Mouse (Mus musculus) left cerebral cortex, adult 18-20 months (tissue): ENCODE data around the gene Setdb2. TPM values are rescaled to one million over a fixed set of nuclear protein-coding genes. Genes with fewer than 3 reads are reported as not detected.
A peak's percentile ranks its signal among the peaks of the same experiment; 100 is the strongest.
"Not testable (repeated sequence)": the region's sequence is repeated elsewhere in the genome, so short reads cannot be mapped to it uniquely, and the experiment has no call there.

ENCODE experiments used
- DNase-seq, 2 experiments: peaks; one replicate each; pipeline ENCODE4 v3.0.0; 2021 to 2022; ENCODE audit warnings: low spot score in 2 of 2, mixed read lengths in 1 of 2
- long read RNA-seq, 2 experiments: library from polyadenylated mRNA; stranded (forward); transcript quantifications; one replicate each; pipeline ENCODE4 v2.0.0; 2021
- total RNA-seq, 2 experiments: library from RNA; stranded (reverse); gene quantifications; 2 replicates each; pipeline ENCODE4 v1.2.3; 2021

Gene Setdb2
- total RNA-seq: 1 to 10 TPM; 4.9 to 7.1 TPM
- long read RNA-seq, experiment 1, transcript Setdb2-205 (14 exons, 2,995 nt): major isoform, 8 of 11 reads
- long read RNA-seq, experiment 1, partial matches to known transcripts: 1 of 11 reads
- long read RNA-seq, experiment 1, other reads (novel, unspliced or antisense): 2 of 11 reads
- long read RNA-seq, experiment 2, partial matches to known transcripts: 0 of 5 reads
- long read RNA-seq, experiment 2, other reads (novel, unspliced or antisense): 1 of 5 reads

DNA sequence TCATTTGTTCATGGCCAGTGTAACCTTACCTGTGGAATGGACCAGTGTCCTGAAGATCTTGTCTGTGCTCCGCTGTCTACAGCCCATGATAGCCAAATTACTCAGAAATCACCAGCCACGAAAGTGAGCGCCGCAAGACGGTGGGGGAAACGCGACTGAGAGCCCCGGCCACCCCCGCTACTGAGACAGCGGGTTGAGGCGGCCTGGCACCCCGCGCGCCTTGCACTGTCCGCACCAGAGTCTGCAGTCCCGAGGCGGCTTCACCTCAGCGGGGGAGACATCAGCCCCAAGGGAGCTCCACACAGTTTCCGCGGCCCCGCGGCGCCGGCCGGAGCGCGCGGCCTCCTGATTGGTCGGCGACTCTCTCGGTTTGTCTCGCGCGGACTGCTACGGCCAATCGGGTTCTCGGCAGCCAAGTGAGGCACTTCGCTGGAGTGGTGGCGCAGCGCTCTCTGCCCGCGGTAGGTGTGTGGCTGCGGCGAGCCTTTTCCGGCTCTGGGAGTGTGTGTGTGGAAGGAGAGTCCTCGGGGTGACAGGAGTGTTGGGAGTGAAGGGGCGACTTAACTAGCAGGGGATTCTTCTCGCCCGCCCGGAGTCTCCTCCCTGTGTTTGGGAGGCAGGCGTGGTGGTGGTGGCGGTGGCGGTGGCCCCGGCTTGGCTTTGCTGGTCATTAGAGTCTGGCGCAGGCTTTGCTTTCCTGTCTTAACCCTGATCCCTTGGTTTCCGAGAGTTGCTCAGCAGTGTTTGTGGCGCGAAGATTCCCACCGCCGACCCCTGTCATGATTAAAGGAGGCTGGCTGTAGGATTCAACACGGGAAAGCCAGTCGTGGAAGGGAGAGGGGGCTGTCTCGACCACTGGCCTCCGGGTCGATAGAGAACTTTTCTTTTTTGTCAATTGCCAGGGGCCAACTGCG is at the start of gene Setdb2, which contains the start of gene Cab39l:
Setdb2 (minus strand) TSS at position 327 of the 914 bp plus-strand sequence.
Cab39l (plus strand) TSS at position 415 of the 914 bp plus-strand sequence.
- DNase-seq: peak; percentile 93 to 96

DNA sequence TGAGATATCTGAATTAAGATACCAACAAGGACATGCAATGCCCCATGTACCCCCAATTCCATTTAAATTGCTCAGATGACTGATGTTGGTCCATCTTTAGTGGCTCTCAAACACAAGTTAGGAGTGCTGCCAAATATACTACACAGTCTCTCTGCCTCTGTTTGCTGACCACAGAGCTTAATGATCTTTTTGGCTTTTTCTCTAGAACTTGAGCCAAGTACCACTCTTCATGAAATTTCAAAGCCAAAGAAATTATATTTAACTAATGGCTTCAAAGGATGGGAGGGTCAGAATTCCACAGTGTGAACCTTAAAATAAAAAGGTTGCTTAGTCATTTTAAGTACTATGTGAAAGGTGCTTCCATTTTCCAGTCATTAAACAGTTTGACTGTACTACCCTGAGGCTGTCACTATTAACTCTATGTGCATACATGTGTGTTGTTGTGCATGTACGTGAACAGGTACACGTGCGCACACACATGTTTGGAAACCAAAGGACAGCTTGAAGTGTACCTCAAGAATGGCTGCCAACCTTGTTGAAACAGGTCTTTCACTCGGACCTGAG is 44.6 kb upstream of the Setdb2 start:
- DNase-seq: no peak

DNA sequence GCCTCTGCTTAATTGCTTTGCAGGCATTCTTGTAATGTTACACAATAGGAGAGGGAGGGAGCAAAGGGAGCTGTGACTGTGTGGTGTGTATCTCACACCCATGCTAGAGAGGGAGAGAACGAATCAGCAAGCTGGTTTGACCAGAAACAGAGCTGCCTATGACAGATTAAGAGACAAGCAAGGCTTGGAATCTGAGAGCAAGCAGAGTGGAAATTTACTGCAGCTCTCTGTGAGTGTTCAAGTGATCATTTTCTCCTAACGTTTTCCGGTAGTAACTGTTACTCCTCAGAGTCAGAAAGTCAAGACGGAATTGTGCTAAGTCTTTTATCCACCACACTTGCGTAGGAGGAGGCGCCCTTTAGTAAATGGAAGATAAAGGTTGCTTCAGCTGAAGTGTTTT is 38.0 kb upstream of the Setdb2 start:
- peak; percentile 8 to 35 for DNase-seq

DNA sequence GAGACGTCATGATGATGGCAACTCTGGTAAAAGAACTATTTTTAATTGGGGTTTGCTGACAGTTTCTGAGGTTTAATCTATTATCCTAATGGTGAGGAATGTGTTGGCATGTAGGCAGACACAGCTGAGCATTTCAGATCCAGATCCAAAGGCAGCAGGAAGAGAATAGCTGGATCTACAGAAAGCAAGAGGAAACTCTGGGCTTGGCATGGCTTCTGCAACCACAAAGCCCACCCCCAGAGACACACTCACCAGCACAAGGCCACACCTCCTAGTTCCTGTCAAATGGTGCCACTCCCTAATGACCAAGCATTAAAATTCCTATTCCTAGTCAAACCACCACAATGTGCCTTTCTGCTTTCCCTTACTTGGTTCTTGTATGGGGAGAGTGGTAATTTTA is 30.1 kb upstream of the Setdb2 start:
- DNase-seq: no peak

DNA sequence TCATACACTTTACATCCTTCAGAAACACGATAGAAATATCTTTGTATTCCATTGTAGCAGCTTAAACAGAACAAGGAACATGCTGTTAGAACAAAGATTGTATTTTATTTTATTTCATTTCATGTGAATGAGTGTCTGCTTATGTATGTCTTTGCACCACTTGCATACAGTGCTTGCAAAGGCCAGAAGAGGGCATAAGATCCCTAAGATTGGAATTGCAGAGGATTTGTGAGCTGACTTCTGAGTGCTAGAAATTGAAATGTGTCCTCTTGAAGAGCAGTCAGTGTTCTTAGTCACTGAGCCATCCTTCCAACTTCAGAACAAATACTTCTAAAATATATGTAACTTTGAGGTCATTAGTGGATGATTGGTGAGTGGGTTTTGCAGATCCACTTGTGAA is 27.1 kb upstream of the Setdb2 start:
- no peak for DNase-seq

DNA sequence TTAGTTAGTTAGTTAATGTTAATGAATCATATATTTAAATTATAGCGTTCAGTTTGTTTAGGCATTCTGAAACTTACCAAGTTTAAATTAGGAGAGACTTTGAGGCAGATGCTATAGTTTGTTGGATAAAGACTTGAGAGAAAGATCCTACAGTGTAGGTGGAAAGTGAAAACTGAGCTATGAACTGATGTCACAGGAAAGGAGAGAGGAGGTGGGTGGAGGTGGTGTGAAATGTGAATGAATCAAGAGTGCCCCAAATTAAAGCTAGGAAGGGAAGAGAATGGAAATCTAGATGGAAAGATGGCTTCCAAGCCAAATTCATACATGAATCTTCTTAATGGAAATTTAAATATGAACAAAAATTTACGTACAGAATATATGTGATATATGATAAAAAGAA is 25.8 kb upstream of the Setdb2 start:
- no peak for DNase-seq

DNA sequence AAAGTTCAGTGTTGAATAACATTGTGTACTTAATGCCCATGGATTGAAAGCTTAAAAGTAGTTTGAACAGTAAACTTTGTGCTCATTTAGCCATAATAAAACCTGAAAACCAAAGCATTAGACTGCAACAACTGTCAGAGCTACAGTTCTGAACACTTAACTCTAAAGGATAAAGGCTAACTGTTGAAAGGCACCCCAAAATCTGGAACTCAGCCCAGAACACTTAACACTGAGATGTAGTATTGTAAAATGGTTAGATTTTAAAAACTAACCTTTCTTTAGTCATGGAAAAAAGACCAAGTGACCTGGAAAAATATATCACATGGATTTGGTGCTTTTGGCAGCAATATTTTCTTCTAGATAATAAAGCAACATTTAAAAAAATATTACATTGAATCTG is 7.3 kb upstream of the Setdb2 start:
- no peak for DNase-seq

DNA sequence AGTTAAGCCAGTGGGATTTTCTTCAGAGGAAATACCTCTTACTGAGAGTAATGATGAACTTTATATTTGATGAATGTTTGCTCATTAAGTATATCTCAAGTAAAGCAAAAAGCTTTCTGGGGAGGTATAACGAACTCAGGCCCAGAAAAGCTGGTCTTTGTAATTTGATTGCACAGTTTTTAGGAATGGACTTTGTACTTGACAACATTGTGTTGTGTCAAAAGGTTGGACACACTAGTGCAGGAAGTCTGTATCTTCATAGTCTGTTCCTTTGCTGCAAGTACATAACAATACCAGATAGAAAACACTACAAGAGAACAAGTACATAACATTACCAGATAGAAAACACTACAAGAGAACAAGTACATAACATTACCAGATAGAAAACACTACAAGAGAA is 4.7 kb upstream of the Setdb2 start:
- no peak for DNase-seq

DNA sequence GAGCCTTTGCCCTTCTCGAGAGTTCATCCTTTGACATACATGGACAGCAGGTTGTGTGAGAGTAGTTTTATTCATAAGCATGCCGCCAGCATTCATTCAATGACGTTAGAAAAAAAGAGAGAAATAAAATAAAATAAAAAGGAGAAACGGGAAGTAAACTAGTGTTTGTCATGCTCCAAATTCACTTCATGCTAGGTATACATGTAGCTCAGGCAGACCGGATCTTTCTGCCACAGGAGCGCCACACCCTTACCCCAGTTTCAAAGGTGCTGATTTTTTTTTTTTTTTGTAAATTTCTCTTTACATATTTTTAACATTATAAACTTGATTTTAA is 755 bp upstream of the Setdb2 start:
- DNase-seq: no peak

DNA sequence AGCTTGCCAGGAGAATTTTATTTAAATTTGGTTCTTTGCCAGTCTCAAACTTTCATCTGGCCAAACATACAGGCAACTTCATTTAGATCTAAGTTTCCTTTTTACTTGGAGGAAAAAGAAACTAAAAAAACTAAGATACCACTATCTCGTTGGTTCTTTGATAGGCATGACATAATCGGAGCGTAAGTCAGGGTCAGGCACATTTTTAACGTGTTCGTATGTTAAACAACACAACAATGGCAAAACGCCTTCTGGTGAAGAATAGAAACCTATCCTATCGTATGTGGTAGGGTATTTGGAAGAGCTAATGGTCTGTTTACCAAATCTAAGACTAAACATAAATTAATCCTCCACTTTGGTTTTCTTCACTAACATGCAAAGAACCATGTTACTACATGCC is 645 bp downstream of the Setdb2 start:
- no peak for DNase-seq

DNA sequence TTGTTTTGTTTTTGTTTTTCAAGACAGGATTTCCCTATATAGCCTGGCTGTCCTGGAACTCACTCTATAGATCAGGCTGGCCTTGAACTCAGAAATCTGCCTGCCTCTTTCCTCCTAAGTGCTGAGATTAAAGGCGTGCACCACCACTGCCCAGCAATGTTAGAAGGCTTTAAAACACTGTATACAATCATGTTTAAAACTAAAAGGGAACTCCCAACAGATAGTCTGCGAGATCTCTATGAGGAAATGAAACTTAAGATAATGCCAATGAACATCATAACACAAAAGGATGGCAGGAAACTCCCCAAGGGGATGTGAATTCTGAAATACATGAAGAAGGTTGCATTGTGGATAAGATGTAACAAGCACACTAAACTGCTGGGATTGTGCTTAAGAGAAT is 2.2 kb downstream of the Setdb2 start:
- DNase-seq: no peak

DNA sequence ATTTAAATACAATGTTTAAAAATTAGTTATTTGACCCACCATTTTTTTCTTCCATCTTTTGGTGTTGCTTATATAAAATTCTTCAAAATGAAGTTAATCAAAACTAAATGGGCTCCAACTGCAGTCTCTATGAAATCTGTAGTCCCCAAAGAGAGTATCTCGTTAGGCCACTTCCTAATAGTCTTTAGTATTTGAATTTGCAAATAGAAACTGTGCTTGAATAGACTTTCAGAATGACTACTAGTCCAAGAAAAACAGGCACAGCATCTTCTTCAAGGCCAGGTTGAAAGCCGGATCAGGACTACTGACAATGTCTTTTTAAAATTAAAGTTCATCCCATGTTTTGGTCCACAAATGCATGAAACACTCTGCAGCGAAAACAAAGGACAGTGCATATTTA is 3.3 kb downstream of the Setdb2 start:
- no peak for DNase-seq

DNA sequence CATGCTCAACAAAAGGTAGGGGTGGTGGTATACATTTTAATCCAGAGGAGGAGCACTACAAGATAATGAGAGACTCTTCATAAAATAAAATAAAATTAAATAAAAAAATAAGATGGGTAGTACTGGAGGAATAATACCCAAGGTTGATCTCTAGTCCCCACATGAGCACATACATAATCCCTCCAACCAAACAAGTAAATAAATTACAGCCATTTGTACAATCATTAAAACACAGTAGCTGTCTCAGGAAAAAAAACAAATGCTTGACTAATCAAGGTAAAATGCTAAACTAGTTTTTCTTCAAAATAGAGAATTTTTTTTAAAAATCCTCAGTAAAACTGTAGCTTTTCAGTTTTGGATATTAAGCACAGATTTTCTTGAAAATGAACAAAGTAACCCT is 5.5 kb downstream of the Setdb2 start:
- no peak for DNase-seq

DNA sequence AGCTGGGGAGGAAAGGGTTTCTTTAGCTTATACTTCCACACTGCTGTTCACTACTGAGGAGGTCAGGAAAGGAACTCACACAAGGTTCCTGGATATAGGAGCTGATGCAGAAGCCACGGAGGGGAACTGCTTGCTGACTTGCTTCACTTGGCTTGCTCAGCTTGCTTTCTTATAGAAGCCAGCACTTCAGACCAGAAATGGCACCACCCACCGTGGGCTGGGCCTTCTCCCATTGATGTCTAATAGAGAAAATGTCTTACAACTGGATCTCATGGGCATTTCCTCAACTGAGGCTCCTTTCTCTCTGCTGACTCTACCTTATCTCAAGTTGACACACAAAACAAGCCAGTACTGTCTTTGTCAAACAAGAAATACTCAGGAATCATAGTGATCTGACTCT is 6.8 kb downstream of the Setdb2 start:
- no peak for DNase-seq

DNA sequence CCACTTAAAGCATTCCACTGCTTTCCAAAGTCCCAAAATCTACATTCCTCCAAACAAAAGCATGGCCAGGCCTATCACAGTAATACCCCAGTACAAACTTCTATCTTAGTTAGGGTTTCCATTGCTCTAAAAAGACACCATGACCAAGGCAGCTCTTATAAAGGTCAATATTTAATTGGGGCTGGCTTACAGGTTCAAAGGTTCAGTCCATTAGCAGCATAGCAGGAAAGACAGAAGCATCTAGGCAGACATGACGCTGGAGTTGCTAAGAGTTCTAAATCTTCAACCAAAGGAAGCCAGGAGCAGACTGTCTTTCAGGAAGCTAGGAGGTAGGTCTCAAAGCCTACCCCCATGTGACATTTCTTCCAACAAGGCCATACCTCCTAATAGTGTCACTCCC is 10.1 kb downstream of the Setdb2 start:
- DNase-seq: no peak

DNA sequence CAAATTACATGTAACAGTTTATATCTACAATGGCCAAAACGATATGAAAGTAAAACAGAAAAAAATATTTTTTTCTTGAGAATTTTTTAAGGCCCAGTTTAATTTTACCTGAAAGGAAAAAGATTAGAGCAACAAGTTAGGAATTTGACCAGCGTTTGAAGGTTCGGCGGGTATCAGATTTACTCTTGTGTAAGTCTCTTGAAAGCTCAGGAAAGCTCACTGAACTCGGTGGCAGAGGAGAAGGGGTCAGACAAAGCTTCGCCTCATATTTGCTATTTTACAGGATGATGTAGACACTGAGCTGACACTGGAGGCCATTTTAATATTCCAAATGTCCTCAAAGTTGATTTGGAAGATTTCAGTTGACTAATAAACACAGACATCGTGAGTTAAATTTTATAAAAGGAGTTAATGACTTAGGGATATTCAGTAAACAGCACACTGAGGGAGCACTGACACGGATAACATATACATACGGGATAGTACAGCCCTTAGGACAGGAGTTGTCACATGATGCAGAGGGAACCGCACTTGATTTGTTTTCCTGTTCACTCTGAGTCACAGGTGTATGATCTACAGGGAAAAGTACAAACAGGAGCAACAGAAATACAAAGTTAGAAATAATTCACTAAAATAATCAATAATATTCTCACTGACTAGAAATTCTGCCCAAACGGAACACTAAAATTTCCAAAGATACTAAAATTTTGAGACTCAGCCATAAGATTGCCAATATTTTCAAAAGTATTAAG is 17.6 kb downstream of the Setdb2 start:
- no peak for DNase-seq

DNA sequence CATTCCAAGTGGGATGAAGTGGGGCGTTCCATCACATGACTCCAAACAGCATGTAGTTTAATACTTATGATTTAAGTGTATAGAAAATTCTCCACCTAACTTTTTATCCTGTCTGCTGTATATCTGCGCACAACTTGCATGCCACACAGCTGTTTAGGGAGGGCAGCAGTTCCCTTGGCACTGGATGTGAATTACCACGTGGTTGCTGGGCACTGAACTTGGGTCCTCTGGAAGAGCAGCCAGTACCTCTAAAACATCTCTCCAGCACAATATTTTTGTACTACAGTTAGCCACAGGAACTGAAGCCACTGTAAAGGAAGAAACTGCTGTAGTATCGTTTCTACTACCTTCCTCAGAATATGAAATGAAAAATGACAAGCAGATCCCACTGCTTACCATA is 22.5 kb downstream of the Setdb2 start:
- DNase-seq: no peak

DNA sequence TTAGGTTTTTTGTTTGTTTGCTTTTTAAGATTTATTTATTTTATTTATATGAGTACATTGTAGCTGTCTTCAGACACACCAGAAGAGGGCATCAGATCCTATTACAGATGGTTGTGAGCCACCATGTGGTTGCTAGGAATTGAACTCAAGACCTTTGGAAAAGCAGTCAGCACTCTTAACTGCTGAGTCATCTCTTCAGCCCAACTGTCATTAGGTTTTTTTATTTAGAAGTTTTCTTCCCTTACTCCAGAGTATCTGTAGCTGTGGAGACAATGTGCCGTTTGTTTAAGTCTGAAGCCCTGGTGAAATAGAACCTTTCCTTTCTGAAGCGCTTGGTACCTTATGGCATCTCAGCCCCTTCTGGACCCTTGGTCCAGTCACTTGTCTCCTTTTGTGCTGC is 25.7 kb downstream of the Setdb2 start:
- DNase-seq: not testable (repeated sequence)

DNA sequence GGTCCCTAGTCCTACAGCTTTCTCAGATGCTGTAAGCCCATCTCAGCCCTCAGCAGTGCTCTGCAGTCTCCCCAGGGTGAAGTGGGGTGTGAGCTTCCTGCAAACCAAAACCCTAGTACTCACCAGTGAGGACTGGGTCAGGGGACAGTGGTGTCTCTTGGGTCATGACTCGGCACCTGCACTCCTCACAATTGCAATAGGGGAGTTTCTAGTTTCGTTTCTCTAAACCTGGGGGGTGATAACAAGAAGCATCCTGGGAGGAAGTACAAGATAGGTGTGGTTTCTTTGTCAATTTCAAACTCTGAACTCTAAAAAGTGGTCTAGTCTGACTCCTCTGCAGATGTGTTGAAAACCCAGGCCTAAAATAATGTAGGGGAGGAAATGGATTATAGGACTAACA is 43.7 kb downstream of the Setdb2 start:
- no peak for DNase-seq

DNA sequence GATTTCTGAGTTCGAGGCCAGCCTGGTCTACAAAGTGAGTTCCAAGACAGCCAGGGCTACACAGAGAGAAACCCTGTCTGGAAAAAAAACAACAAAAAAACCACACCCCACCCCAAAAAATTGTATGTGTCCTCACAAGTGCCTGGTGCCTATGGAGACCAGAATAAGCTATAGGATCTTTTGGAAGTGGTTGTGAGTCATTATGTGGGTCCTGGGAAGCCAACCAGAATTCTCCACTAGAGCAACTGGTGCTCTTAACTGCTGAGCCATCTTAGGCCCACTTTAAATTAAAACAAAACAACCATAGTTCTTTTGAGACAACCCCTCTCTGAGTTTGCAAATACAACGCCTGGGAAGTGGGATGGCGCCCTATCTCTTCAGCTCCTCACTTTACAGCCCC is 45.4 kb downstream of the Setdb2 start, which contains the start of gene Phf11c:
Phf11c (minus strand) TSS at position 101 of the 400 bp plus-strand sequence.
- no peak for DNase-seq

DNA sequence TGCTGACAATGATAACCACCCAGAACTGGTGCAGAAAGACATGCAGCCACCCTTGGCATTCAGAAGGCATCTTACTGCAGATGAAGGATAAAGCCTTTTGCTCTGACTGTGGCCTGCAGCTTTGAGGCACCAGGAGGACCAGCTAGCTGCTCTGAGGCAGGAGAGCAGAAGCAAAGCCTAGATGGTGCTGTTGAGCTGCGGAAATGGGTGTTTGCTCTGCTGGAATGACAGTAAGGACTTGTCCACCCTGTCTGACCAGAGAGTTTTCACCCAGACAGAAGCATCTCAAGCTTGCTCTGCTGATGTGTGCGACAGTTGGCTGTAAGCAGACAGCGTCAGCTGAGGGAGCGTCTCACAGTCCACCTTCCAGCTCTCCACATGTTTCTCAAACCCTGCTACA is 50.5 kb downstream of the Setdb2 start:
- peak; percentile 27 to 50 for DNase-seq

DNA sequence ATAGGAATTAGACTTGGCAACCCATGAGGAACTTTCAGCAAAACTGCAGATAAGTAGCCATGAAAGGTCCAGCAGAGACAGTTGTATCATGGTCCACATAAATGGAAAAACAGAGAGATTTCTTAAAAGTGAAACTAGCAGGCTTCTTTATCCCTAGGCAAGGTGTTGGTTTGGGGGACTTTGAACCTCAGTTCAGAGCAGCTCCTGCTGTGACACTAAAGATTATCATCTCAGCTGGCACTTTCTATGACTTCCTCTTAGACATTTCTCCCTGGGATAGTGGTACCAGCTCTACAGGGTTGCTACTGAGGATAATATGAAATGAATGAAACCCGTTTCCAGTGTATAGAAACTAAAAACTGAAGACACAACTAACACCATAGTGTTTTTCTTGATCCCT is 51.2 kb downstream of the Setdb2 start:
- DNase-seq: no peak
